Mouse (Mus musculus) cerebellum, adult 11-12 months (tissue): ENCODE measurements around the gene Sema6b.
"Not testable (repeated sequence)": the region's sequence is repeated elsewhere in the genome, so short reads cannot be mapped to it uniquely, and the experiment has no call there.

ENCODE experiments used
- DNase-seq: peaks from one replicate; pipeline ENCODE4 v3.0.0; 2022

Gene Sema6b

GRCm38 (mm10) chr17:56116193-56116592 lies 23.9 kb downstream of the Sema6b start:
- DNase-seq = no peak

GRCm38 (mm10) chr17:56112743-56113142 lies 27.4 kb downstream of the Sema6b start:
- no peak for DNase-seq

GRCm38 (mm10) chr17:56111864-56112263 lies 28.3 kb downstream of the Sema6b start:
- DNase-seq = peak; percentile 59

GRCm38 (mm10) chr17:56111021-56111420 lies 29.1 kb downstream of the Sema6b start:
- no peak for DNase-seq

- DNase-seq = no peak
These were observed 29.6 kb downstream of the Sema6b start for GRCm38 (mm10) chr17:56110571-56110970.

GRCm38 (mm10) chr17:56109219-56110051 lies 30.7 kb downstream of the Sema6b start, which contains the start of gene Plin4:
Gene Plin4 (minus strand): TSS chr17:56109803.
- DNase-seq = no peak

- no peak for DNase-seq
These were observed 31.7 kb downstream of the Sema6b start for GRCm38 (mm10) chr17:56108334-56109044.

- no peak for DNase-seq
These were observed 32.4 kb downstream of the Sema6b start for GRCm38 (mm10) chr17:56107736-56108135.

GRCm38 (mm10) chr17:56106981-56107380 lies 33.2 kb downstream of the Sema6b start:
- DNase-seq = no peak

GRCm38 (mm10) chr17:56106436-56106835 lies 33.7 kb downstream of the Sema6b start:
- DNase-seq = not testable (repeated sequence)

GRCm38 (mm10) chr17:56104821-56105220 lies 35.3 kb downstream of the Sema6b start:
- not testable (repeated sequence) for DNase-seq

- DNase-seq = no peak
These were observed 36.5 kb downstream of the Sema6b start for GRCm38 (mm10) chr17:56103465-56104285.

- no peak for DNase-seq
These were observed 37.2 kb downstream of the Sema6b start for GRCm38 (mm10) chr17:56102927-56103326.

- DNase-seq = no peak
These were observed 38.0 kb downstream of the Sema6b start for GRCm38 (mm10) chr17:56102158-56102557.

GRCm38 (mm10) chr17:56100811-56101210 lies 39.3 kb downstream of the Sema6b start:
- no peak for DNase-seq

GRCm38 (mm10) chr17:56098711-56099572 lies 41.2 kb downstream of the Sema6b start:
- no peak for DNase-seq

- DNase-seq = no peak
These were observed 42.0 kb downstream of the Sema6b start for GRCm38 (mm10) chr17:56098180-56098579.

GRCm38 (mm10) chr17:56096883-56097282 lies 43.3 kb downstream of the Sema6b start:
- DNase-seq = no peak

- no peak for DNase-seq
These were observed 47.3 kb downstream of the Sema6b start for GRCm38 (mm10) chr17:56092794-56093193.

- no peak for DNase-seq
These were observed 47.8 kb downstream of the Sema6b start for GRCm38 (mm10) chr17:56092312-56092711.

- DNase-seq = peak; percentile 56
These were observed 59.2 kb downstream of the Sema6b start for GRCm38 (mm10) chr17:56080781-56081585.
